Mouse (Mus musculus) thymus, postnatal 14 days (tissue): Measurements from ENCODE around the gene Dgki.

Experiments
- DNase-seq: peaks from one replicate; pipeline ENCODE4 v3.0.0; 2021

Dgki gene

GRCm38 (mm10) chr6:37299562-37300390, at the start of gene Dgki:
Gene Dgki (minus strand): TSS chr6:37300184.
- DNase-seq: peak; percentile 4

GRCm38 (mm10) chr6:37347606-37348005, 47.6 kb upstream of the Dgki start:
- no peak for DNase-seq

- no peak for DNase-seq
Measured at GRCm38 (mm10) chr6:37338055-37338454, 38.1 kb upstream of the Dgki start.

GRCm38 (mm10) chr6:37336831-37337260, 36.9 kb upstream of the Dgki start:
- DNase-seq: no peak

- DNase-seq: no peak
Measured at GRCm38 (mm10) chr6:37336381-37336780, 36.4 kb upstream of the Dgki start.

GRCm38 (mm10) chr6:37332846-37333245, 32.9 kb upstream of the Dgki start:
- no peak for DNase-seq

- no peak for DNase-seq
Measured at GRCm38 (mm10) chr6:37329901-37330864, 30.2 kb upstream of the Dgki start.

- no peak for DNase-seq
Measured at GRCm38 (mm10) chr6:37329376-37329775, 29.4 kb upstream of the Dgki start.

GRCm38 (mm10) chr6:37328671-37329070, 28.7 kb upstream of the Dgki start:
- no peak for DNase-seq

- DNase-seq: no peak
Measured at GRCm38 (mm10) chr6:37327519-37327918, 27.5 kb upstream of the Dgki start.

- no peak for DNase-seq
Measured at GRCm38 (mm10) chr6:37326603-37326955, 26.6 kb upstream of the Dgki start.

- DNase-seq: no peak
Measured at GRCm38 (mm10) chr6:37325906-37326602, 26.1 kb upstream of the Dgki start.

GRCm38 (mm10) chr6:37325076-37325475, 25.1 kb upstream of the Dgki start:
- no peak for DNase-seq

GRCm38 (mm10) chr6:37322641-37323040, 22.7 kb upstream of the Dgki start:
- no peak for DNase-seq

GRCm38 (mm10) chr6:37322088-37322487, 22.1 kb upstream of the Dgki start:
- no peak for DNase-seq

- DNase-seq: no peak
Measured at GRCm38 (mm10) chr6:37317904-37318303, 17.9 kb upstream of the Dgki start.

GRCm38 (mm10) chr6:37315440-37315839, 15.5 kb upstream of the Dgki start:
- DNase-seq: no peak

- no peak for DNase-seq
Measured at GRCm38 (mm10) chr6:37310601-37311000, 10.6 kb upstream of the Dgki start.

GRCm38 (mm10) chr6:37306616-37307015, 6.6 kb upstream of the Dgki start:
- DNase-seq: no peak

GRCm38 (mm10) chr6:37300492-37300891, 508 bp upstream of the Dgki start:
- DNase-seq: no peak

- DNase-seq: no peak
Measured at GRCm38 (mm10) chr6:37298982-37299381, 1.0 kb downstream of the Dgki start.

- DNase-seq: no peak
Measured at GRCm38 (mm10) chr6:37297744-37298482, 2.1 kb downstream of the Dgki start.
